Mouse (Mus musculus): ENCODE measurements around the gene Kcne2. TPM values are rescaled to one million over a fixed set of nuclear protein-coding genes. Genes with fewer than 3 reads are reported as not detected.

Gene Kcne2
- polyA plus RNA-seq (2012; rRNA removed) = not detected in 2 replicates

DNA sequence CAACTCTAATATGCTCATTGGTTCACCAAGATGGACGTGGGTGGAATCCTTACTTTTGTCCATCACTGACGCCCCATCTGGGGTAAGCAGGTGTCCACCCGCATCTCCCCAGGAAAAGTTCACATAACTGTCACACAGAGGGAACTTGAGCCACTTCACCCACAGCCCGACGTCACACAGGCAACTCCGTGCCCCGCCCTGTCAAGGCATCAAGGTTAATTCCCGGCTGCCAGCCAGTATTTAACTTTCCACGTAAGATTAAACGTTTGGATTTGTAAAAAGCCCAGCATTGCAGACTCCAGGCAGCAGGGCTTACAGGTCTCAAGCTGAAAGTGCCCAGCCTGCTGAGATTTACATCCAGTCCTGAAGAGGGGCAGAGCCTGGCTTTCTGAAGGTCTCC is at the start of gene Kcne2:
Gene Kcne2 (plus strand): TSS at position 289 of the 400 bp plus-strand sequence.
- no peak for DNase-seq
- Histone ChIP-seq H3K27ac (ENCODE audit: insufficient read depth, low read depth, low read length) (no peak within 1 kb of the TSS), H3K4me3 (ENCODE audit: insufficient read depth, low read depth, low read length) (no peak within 1 kb of the TSS), H3K36me3 (ENCODE audit: control insufficient read depth, insufficient read depth, low read length) (no peaks in the 10 kb centered on the region), H3K27me3 (replicated peaks; ENCODE audit: control insufficient read depth, insufficient read depth, low read length) (no peaks in the 10 kb centered on the region), H3K4me1 (ENCODE audit: control insufficient read depth, insufficient read depth, low read length) (no peaks in the 10 kb centered on the region)
- 50% methylated on average over 10 of the region's 10 CpGs for WGBS
- TF ChIP-seq POLR2A (IDR thresholded peaks at IDR 0.05; ENCODE audit: low read depth, low read length) (no peak), CTCF (conservative IDR thresholded peaks at IDR 0.05; ENCODE audit: insufficient read depth, insufficient read length, low read depth, low read length) (no peak)

DNA sequence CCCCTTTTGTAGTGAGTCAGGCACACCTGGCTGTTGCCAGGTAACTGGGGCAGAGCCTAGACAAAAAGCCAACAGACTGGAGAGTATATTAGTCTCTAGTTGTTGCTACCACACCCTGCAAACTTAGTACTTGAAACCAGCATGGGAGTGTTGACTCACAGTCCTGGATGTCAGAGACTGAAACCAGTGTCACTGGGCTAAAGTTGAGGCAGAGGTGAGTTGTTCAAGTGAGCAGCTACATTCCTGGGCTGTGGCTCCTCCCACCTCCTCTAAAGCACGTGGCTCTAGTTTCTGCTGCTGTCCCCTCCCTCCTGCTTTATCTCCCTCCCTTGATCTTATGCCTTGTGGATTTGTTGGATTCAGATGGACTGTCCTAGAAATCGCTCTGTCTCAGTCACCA is 46.3 kb upstream of the Kcne2 start:
- no peak for DNase-seq
- Histone ChIP-seq H3K27me3 (replicated peaks; ENCODE audit: control insufficient read depth, insufficient read depth, low read length) (no peaks in the 10 kb centered on the region), H3K36me3 (ENCODE audit: control insufficient read depth, insufficient read depth, low read length) (no peaks in the 10 kb centered on the region), H3K4me3 (ENCODE audit: insufficient read depth, low read depth, low read length) (no peak overlapping the region), H3K4me1 (ENCODE audit: control insufficient read depth, insufficient read depth, low read length) (0 out of 2 replicates have a peak, but pooled peaks cover 3% of the 10 kb centered on the region), H3K27ac (ENCODE audit: insufficient read depth, low read depth, low read length) (no peak overlapping the region)
- TF ChIP-seq CTCF (conservative IDR thresholded peaks at IDR 0.05; ENCODE audit: insufficient read depth, insufficient read length, low read depth, low read length) (no peak), POLR2A (IDR thresholded peaks at IDR 0.05; ENCODE audit: low read depth, low read length) (no peak)
- 43% methylated on average over 2 of the region's 2 CpGs for WGBS

- H3K36me3 ChIP-seq (ENCODE audit: control insufficient read depth, insufficient read depth, low read length) = no peaks in the 10 kb centered on the region
- 0 out of 2 replicates have a peak, but pooled peaks cover 3% of the 10 kb centered on the region for H3K4me1 ChIP-seq (ENCODE audit: control insufficient read depth, insufficient read depth, low read length)
- TF ChIP-seq CTCF (conservative IDR thresholded peaks at IDR 0.05; ENCODE audit: insufficient read depth, insufficient read length, low read depth, low read length) = no peak
- no peak for TF ChIP-seq POLR2A (IDR thresholded peaks at IDR 0.05; ENCODE audit: low read depth, low read length)
- no peak overlapping the region for H3K4me3 ChIP-seq (ENCODE audit: insufficient read depth, low read depth, low read length)
- DNase-seq = no peak
- WGBS = 62% methylated on average over 2 of the region's 2 CpGs
- H3K27ac ChIP-seq (ENCODE audit: insufficient read depth, low read depth, low read length) = no peak overlapping the region
- H3K27me3 ChIP-seq (replicated peaks; ENCODE audit: control insufficient read depth, insufficient read depth, low read length) = no peaks in the 10 kb centered on the region
Measured at GRCm38 (mm10) chr16:92246974-92247373, 45.2 kb upstream of the Kcne2 start.

DNA sequence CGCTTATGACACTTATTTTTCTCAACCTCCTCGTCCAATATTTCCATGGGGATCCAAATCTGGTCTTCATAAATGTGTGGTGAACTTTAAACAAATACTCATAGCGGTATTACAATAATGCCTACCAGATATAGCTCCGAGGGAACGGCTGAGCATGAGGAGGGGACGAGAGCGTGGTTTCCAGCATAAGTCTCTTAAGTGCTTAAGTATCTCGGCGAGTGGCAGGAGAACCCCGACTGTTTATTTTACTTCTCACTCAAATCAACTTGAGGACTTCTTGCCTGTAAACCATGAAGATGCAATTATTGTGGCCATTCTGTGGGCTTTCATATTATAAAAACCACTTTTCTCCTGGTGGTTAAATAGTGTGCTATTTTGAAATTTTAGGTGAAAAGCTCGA is 44.5 kb upstream of the Kcne2 start:
- H3K4me1 ChIP-seq (ENCODE audit: control insufficient read depth, insufficient read depth, low read length) = 0 out of 2 replicates have a peak, but pooled peaks cover 3% of the 10 kb centered on the region
- WGBS = 84% methylated on average over 11 of the region's 11 CpGs
- no peak for TF ChIP-seq POLR2A (IDR thresholded peaks at IDR 0.05; ENCODE audit: low read depth, low read length)
- TF ChIP-seq CTCF (conservative IDR thresholded peaks at IDR 0.05; ENCODE audit: insufficient read depth, insufficient read length, low read depth, low read length) = no peak

DNA sequence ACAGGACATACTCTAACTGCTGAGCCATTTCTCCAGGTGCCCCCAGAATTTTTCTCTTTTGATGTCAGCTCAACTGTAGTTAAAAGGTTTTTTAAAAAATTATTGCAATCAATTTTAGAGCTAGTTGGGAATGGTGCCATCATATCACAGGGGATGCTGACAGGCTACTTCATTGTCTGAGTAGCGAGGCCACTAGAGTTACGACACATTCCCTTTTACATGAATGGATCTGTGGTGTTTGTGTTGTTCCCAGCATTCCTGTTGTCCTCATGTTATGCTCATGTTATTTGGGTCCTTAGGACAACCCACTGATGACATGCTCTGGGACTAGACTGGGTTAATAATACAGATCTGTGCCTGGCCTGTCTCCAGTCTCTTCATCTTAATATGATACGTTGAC is 42.5 kb upstream of the Kcne2 start:
- TF ChIP-seq CTCF (conservative IDR thresholded peaks at IDR 0.05; ENCODE audit: insufficient read depth, insufficient read length, low read depth, low read length) = no peak
- TF ChIP-seq POLR2A (IDR thresholded peaks at IDR 0.05; ENCODE audit: low read depth, low read length) = no peak
- Histone ChIP-seq H3K4me1 (ENCODE audit: control insufficient read depth, insufficient read depth, low read length) (0 out of 2 replicates have a peak, but pooled peaks cover 3% of the 10 kb centered on the region), H3K4me3 (ENCODE audit: insufficient read depth, low read depth, low read length) (no peak overlapping the region), H3K36me3 (ENCODE audit: control insufficient read depth, insufficient read depth, low read length) (no peaks in the 10 kb centered on the region), H3K27ac (ENCODE audit: insufficient read depth, low read depth, low read length) (no peak overlapping the region), H3K27me3 (replicated peaks; ENCODE audit: control insufficient read depth, insufficient read depth, low read length) (0 out of 2 replicates have a peak, but pooled peaks cover 2% of the 10 kb centered on the region)
- 87% methylated on average over 3 of the region's 3 CpGs for WGBS
- DNase-seq = no peak

More for the DNA sequence above, 44.5 kb upstream of the Kcne2 start:
- no peaks in the 10 kb centered on the region for H3K27me3 ChIP-seq (replicated peaks; ENCODE audit: control insufficient read depth, insufficient read depth, low read length)
- DNase-seq = no peak
- no peaks in the 10 kb centered on the region for H3K36me3 ChIP-seq (ENCODE audit: control insufficient read depth, insufficient read depth, low read length)
- no peak overlapping the region for H3K27ac ChIP-seq (ENCODE audit: insufficient read depth, low read depth, low read length)
- no peak overlapping the region for H3K4me3 ChIP-seq (ENCODE audit: insufficient read depth, low read depth, low read length)

- DNase-seq = no peak
- 0 out of 2 replicates have a peak, but pooled peaks cover 3% of the 10 kb centered on the region for H3K4me1 ChIP-seq (ENCODE audit: control insufficient read depth, insufficient read depth, low read length)
- H3K27me3 ChIP-seq (replicated peaks; ENCODE audit: control insufficient read depth, insufficient read depth, low read length) = 0 out of 2 replicates have a peak, but pooled peaks cover 2% of the 10 kb centered on the region
- H3K4me3 ChIP-seq (ENCODE audit: insufficient read depth, low read depth, low read length) = no peak overlapping the region
- no peak for TF ChIP-seq CTCF (conservative IDR thresholded peaks at IDR 0.05; ENCODE audit: insufficient read depth, insufficient read length, low read depth, low read length)
- no peak for TF ChIP-seq POLR2A (IDR thresholded peaks at IDR 0.05; ENCODE audit: low read depth, low read length)
- 77% methylated on average over 5 of the region's 5 CpGs for WGBS
- no peak overlapping the region for H3K27ac ChIP-seq (ENCODE audit: insufficient read depth, low read depth, low read length)
- no peaks in the 10 kb centered on the region for H3K36me3 ChIP-seq (ENCODE audit: control insufficient read depth, insufficient read depth, low read length)
Measured at GRCm38 (mm10) chr16:92250452-92250851, 41.7 kb upstream of the Kcne2 start.

DNA sequence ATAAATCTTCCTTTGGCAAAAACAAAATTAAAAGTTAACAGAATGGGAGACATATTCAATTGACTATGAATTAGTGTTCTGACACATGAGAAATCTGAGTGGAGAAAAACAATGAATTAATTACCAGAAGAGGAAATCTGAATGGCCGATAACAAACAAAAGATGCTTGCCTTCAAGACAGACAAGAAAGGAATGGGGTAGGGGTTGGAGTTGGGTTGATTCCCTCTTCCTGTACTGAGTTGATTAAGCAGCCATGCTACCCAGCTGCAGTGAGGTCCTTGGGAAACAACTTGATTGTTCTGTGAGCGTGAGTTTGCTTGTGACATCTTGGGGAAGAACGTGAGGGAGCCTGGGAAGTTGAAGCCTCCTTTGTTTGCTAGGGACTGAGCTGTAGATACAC is 37.9 kb upstream of the Kcne2 start:
- WGBS = 85% methylated on average over 3 of the region's 3 CpGs
- H3K4me3 ChIP-seq (ENCODE audit: insufficient read depth, low read depth, low read length) = no peak overlapping the region
- no peak overlapping the region for H3K27ac ChIP-seq (ENCODE audit: insufficient read depth, low read depth, low read length)
- no peak for DNase-seq
- H3K36me3 ChIP-seq (ENCODE audit: control insufficient read depth, insufficient read depth, low read length) = no peaks in the 10 kb centered on the region
- 0 out of 2 replicates have a peak, but pooled peaks cover 2% of the 10 kb centered on the region for H3K27me3 ChIP-seq (replicated peaks; ENCODE audit: control insufficient read depth, insufficient read depth, low read length)
- H3K4me1 ChIP-seq (ENCODE audit: control insufficient read depth, insufficient read depth, low read length) = 0 out of 2 replicates have a peak, but pooled peaks cover 3% of the 10 kb centered on the region
- TF ChIP-seq POLR2A (IDR thresholded peaks at IDR 0.05; ENCODE audit: low read depth, low read length) (no peak), CTCF (conservative IDR thresholded peaks at IDR 0.05; ENCODE audit: insufficient read depth, insufficient read length, low read depth, low read length) (no peak)

All from kidney, adult 2 months (tissue).